Mouse (Mus musculus): ENCODE measurements at regions not wholly inside any gene's neighbourhood (a gene's known extent, or its start where the extent isn't known, plus 50 kb on each side); places are given as distances from the start of the nearest gene placed in this dataset.
"Not testable (repeated sequence)": the region's sequence is repeated elsewhere in the genome, so short reads cannot be mapped to it uniquely, and the experiment has no call there.

GRCm38 (mm10) chr14:36155757-36156156 lies 61.0 kb downstream of the 4930474N05Rik start:
- no peak for DNase-seq

GRCm38 (mm10) chr14:36156175-36156574 lies 61.5 kb downstream of the 4930474N05Rik start:
- no peak for DNase-seq

- no peak for DNase-seq
These were observed 89.0 kb downstream of the 4930474N05Rik start for GRCm38 (mm10) chr14:36183701-36184100.

- no peak for DNase-seq
These were observed 101.8 kb downstream of the 4930474N05Rik start for GRCm38 (mm10) chr14:36196517-36196916.

- DNase-seq = no peak
These were observed 103.7 kb downstream of the 4930474N05Rik start for GRCm38 (mm10) chr14:36198396-36198795.

GRCm38 (mm10) chr14:36203855-36204254 lies 109.1 kb downstream of the 4930474N05Rik start:
- no peak for DNase-seq

- DNase-seq = peak; percentile 66
These were observed 118.1 kb downstream of the 4930474N05Rik start for GRCm38 (mm10) chr14:36212830-36213229.

- DNase-seq = no peak
These were observed 151.1 kb downstream of the 4930474N05Rik start for GRCm38 (mm10) chr14:36245849-36246248.

- DNase-seq = no peak
These were observed 167.4 kb downstream of the 4930474N05Rik start for GRCm38 (mm10) chr14:36262126-36262525.

GRCm38 (mm10) chr14:36283825-36284414 lies 189.2 kb downstream of the 4930474N05Rik start:
- no peak for DNase-seq

GRCm38 (mm10) chr14:36288697-36289286 lies 194.1 kb downstream of the 4930474N05Rik start:
- DNase-seq = no peak

- no peak for DNase-seq
These were observed 215.6 kb downstream of the 4930474N05Rik start for GRCm38 (mm10) chr14:36310324-36310723.

GRCm38 (mm10) chr14:36314673-36315072 lies 220.0 kb downstream of the 4930474N05Rik start:
- not testable (repeated sequence) for DNase-seq

GRCm38 (mm10) chr14:36316418-36317111 lies 221.8 kb downstream of the 4930474N05Rik start:
- no peak for DNase-seq

GRCm38 (mm10) chr14:36328258-36328891 lies 233.7 kb downstream of the 4930474N05Rik start:
- no peak for DNase-seq

- no peak for DNase-seq
These were observed 246.1 kb downstream of the 4930474N05Rik start for GRCm38 (mm10) chr14:36340832-36341231.
